Mouse (Mus musculus) lung, adult 2 months (tissue): ENCODE data around the gene Plekha8.

Experiments
- CTCF ChIP-seq: fragments of 200-500 bp; IDR thresholded peaks from 2 replicates; pipeline ENCODE4 v1.5.1; 2011; ENCODE audit warnings: mild to moderate bottlenecking, low read length, control low read depth; ENCODE audit not compliant: insufficient read depth
- POLR2A ChIP-seq: fragments of 200-500 bp; IDR thresholded peaks from 2 replicates; pipeline ENCODE4 v1.6.1; 2011; ENCODE audit warnings: low read depth, mild to moderate bottlenecking, control low read depth, low read length, borderline replicate concordance; ENCODE audit errors: extremely low read depth

GRCm38 (mm10) chr6:54681746-54682428 is 87.0 kb downstream of the Plekha8 start:
- no peak for TF ChIP-seq CTCF
- TF ChIP-seq POLR2A, result peak; percentile 81; the same call in 1 of the 2 replicates
